Mouse (Mus musculus): ENCODE results near the gene Tchhl1. TPM values are rescaled to one million over a fixed set of nuclear protein-coding genes. Genes with fewer than 3 reads are reported as not detected.
"Not testable (repeated sequence)": the region's sequence is repeated elsewhere in the genome, so short reads cannot be mapped to it uniquely, and the experiment has no call there.

Tchhl1 gene
- polyA plus RNA-seq, 1 experiment from 2014 or later, result 0.28 TPM

DNA sequence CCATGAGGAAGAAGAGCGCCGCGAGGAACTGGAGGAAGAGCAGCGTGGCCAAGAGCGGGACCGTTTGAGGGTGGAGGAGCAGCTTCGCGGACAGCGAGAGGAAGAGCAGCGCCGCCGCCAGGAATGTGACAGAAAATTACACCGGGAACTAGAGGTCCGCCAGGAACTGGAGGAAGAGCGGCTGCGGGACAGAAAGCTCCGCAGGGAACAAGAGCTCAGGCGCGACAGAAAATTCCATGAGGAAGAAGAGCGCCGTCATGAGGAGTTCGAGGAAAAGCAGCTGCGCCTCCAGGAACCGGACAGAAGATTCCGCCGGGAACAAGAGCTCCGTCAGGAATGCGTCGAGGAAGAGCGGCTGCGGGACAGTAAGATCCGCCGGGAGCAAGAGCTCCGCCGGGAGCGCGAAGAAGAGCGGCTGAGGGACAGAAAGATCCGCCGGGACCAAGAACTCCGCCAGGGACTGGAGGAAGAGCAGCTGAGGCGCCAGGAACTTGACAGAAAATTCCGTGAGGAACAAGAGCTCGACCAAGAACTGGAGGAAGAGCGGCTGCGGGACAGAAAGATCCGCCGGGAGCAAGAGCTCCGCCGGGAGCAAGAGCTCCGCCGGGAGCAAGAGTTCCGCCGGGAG, 22.3 kb upstream of the Tchhl1 start:
- no peak for TF ChIP-seq CTCF (IDR thresholded peaks at IDR 0.05; ENCODE audit: low read depth)
- WGBS, result 2% methylated on average over 54 of the region's 54 CpGs
- Histone ChIP-seq H3K27me3 (ENCODE audit: insufficient read depth, low read length) (peaks cover 10% of the 10 kb centered on the region), H3K36me3 (ENCODE audit: insufficient read depth, low read length) (no peaks in the 10 kb centered on the region), H3K9me3 (replicated peaks; ENCODE audit: low read length) (no peaks in the 10 kb centered on the region), H3K4me2 (ENCODE audit: low read length) (peak overlapping the region; percentile 94), H3K27ac (no peak overlapping the region; the same call in 1 of the 2 replicates), H3K4me3 (replicated peaks; ENCODE audit: low read depth, low read length) (peak overlapping the region; percentile 47), H3K4me1 (replicated peaks; ENCODE audit: insufficient read depth, low read length) (peaks cover 9% of the 10 kb centered on the region), H3K9ac (ENCODE audit: low read depth, low read length) (peak overlapping the region; percentile 57)
- DNase-seq (ENCODE audit: low spot score) (peak; percentile 79), ATAC-seq (replicated peaks; ENCODE audit: low FRiP score, low read depth) (no peak)

DNA sequence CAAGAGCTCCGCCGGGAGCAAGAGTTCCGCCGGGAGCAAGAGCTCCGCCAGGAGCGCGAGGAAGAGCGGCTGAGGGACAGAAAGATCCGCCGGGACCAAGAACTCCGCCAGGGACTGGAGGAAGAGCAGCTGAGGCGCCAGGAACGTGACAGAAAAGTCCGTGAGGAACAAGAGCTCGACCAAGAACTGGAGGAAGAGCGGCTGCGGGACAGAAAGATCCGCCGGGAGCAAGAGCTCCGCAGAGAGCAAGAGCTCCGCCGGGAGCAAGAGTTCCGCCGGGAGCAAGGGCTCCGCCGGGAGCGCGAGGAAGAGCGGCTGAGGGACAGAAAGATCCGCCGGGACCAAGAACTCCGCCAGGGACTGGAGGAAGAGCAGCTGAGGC, 21.8 kb upstream of the Tchhl1 start:
- H3K4me1 ChIP-seq (replicated peaks; ENCODE audit: insufficient read depth, low read length); H3K36me3 ChIP-seq (ENCODE audit: insufficient read depth, low read length); H3K9me3 ChIP-seq (replicated peaks; ENCODE audit: low read length); H3K27me3 ChIP-seq (ENCODE audit: insufficient read depth, low read length); DNase-seq (ENCODE audit: low spot score); ATAC-seq (replicated peaks; ENCODE audit: low FRiP score, low read depth): not testable (repeated sequence)
- under 1% methylated on average over 32 of the region's 32 CpGs for WGBS
- peak overlapping the region; percentile 94 for H3K4me2 ChIP-seq (ENCODE audit: low read length)
- peak overlapping the region; percentile 57 for H3K9ac ChIP-seq (ENCODE audit: low read depth, low read length)
- H3K27ac ChIP-seq, result peak overlapping the region; percentile 75
- H3K4me3 ChIP-seq (replicated peaks; ENCODE audit: low read depth, low read length), result peak overlapping the region; percentile 47

DNA sequence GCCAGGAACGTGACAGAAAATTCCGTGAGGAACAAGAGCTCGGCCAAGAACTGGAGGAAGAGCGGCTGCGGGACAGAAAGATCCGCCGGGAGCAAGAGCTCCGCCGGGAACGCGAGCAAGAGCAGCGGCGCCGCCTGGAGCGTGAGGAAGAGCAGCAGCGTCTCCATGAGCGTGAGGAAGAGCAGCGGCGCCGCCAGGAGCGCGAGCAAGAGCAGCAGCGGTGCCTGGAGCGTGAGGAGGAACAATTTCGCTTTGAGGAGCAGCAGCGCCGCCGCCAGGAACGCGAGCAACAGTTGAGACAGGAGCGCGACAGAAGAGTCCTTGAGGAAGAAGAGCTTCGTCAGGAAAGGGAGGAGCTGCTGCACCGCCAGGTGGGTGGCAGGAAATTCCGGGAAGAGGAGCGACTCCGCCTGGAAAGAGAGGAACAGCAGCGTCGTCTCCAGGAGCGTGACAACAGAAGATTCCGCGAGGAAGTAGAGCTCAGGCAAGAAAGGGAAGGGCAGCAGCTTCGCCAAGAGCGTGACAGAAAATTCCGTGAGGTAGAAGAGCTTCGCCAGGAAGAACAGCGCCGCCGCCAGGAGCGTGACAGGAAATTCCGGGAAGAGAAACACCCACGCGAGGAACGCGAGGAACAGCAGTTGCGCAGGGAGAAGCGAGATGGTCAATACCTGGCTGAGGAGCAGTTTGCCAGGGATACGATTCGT, 21.3 kb upstream of the Tchhl1 start:
- under 1% methylated on average over 59 of the region's 59 CpGs for WGBS
- DNase-seq (ENCODE audit: low spot score) (peak; percentile 83), ATAC-seq (replicated peaks; ENCODE audit: low FRiP score, low read depth) (peak; percentile 57)
- peak; percentile 41 for TF ChIP-seq CTCF (IDR thresholded peaks at IDR 0.05; ENCODE audit: low read depth)
- H3K36me3 ChIP-seq (ENCODE audit: insufficient read depth, low read length), result no peaks in the 10 kb centered on the region
- H3K9ac ChIP-seq (ENCODE audit: low read depth, low read length), result peak overlapping the region; percentile 57
- peaks cover 9% of the 10 kb centered on the region for H3K4me1 ChIP-seq (replicated peaks; ENCODE audit: insufficient read depth, low read length)
- peak overlapping the region; percentile 94 for H3K4me2 ChIP-seq (ENCODE audit: low read length)
- peak overlapping the region; percentile 75 for H3K27ac ChIP-seq
- no peaks in the 10 kb centered on the region for H3K9me3 ChIP-seq (replicated peaks; ENCODE audit: low read length)
- H3K27me3 ChIP-seq (ENCODE audit: insufficient read depth, low read length), result peaks cover 9% of the 10 kb centered on the region
- H3K4me3 ChIP-seq (replicated peaks; ENCODE audit: low read depth, low read length), result peak overlapping the region; percentile 47

DNA sequence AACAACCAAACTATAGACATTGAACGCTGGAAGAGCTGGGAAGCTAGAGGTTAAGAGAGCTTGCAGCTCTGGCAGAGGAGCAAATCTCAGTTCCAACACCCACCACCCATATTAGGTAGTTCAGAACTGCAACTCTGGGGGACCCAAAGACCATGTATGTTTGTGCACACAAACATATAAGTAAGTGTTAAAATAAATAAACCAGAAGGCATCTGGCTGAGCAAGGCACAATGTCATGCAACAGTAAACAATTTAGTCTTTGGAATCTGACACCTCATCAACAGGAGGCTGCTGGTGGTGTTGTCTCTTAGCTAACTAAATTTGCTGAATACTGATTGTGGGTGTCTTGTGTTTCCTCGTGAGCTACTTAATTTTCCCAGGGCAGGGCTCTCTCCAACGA, 2.0 kb upstream of the Tchhl1 start:
- no peak for DNase-seq (ENCODE audit: low spot score)
- Histone ChIP-seq H3K4me2 (ENCODE audit: low read length) (no peak overlapping the region), H3K9me3 (replicated peaks; ENCODE audit: low read length) (no peaks in the 10 kb centered on the region), H3K4me3 (replicated peaks; ENCODE audit: low read depth, low read length) (no peak overlapping the region), H3K9ac (ENCODE audit: low read depth, low read length) (no peak overlapping the region), H3K4me1 (replicated peaks; ENCODE audit: insufficient read depth, low read length) (no peaks in the 10 kb centered on the region), H3K36me3 (ENCODE audit: insufficient read depth, low read length) (no peaks in the 10 kb centered on the region), H3K27me3 (ENCODE audit: insufficient read depth, low read length) (no peaks in the 10 kb centered on the region), H3K27ac (no peak overlapping the region)
- WGBS, result 61% methylated on average over 3 of the region's 3 CpGs
- TF ChIP-seq CTCF (IDR thresholded peaks at IDR 0.05; ENCODE audit: low read depth), result no peak
- no peak for ATAC-seq (replicated peaks; ENCODE audit: low FRiP score, low read depth)

DNA sequence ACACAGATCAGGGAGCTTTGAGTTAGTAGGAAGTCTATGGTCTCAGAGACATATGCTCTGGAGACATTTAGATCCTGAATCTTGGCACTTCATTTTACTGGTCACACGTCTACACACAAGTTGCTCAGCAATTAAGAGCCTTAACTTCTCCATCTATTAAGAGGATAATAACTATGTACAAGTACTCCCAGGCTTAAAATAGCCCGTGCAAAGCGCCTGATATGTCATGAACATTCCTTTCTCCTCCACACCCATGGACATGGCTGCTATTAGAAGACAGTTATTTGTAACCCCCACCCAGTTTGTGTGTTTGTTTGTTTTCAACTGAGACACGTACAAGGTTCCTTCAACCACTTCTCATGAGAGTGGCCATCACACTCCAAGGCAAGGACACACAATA, 1.4 kb upstream of the Tchhl1 start:
- H3K9me3 ChIP-seq (replicated peaks; ENCODE audit: low read length), result no peaks in the 10 kb centered on the region
- no peak overlapping the region for H3K9ac ChIP-seq (ENCODE audit: low read depth, low read length)
- H3K36me3 ChIP-seq (ENCODE audit: insufficient read depth, low read length), result no peaks in the 10 kb centered on the region
- no peak overlapping the region for H3K4me3 ChIP-seq (replicated peaks; ENCODE audit: low read depth, low read length)
- H3K27ac ChIP-seq, result no peak overlapping the region
- H3K4me2 ChIP-seq (ENCODE audit: low read length), result no peak overlapping the region
- WGBS, result 75% methylated on average over 4 of the region's 4 CpGs
- no peaks in the 10 kb centered on the region for H3K27me3 ChIP-seq (ENCODE audit: insufficient read depth, low read length)
- H3K4me1 ChIP-seq (replicated peaks; ENCODE audit: insufficient read depth, low read length), result no peaks in the 10 kb centered on the region
- ATAC-seq (replicated peaks; ENCODE audit: low FRiP score, low read depth) (no peak), DNase-seq (ENCODE audit: low spot score) (no peak)
- TF ChIP-seq CTCF (IDR thresholded peaks at IDR 0.05; ENCODE audit: low read depth), result no peak

DNA sequence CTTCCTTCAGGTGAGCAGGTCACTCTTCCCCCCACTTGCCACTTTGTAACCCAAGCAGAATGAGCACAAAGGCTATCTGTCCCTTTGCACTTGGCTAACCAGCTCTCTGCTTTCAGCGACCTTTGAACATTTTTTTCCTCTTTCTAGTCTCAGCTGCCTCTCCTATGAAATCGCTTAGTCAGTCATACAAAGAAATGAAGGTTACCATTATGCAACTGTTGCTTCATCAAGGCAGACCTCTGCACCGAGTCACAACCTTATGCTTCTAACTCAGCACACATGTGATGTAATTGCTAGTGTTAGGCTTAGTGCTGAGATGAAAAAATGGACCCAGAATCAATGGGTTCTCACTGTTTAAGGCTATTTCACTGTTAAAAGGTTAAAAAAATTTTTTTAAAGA, 1.1 kb downstream of the Tchhl1 start:
- DNase-seq (ENCODE audit: low spot score), result peak; percentile 25
- TF ChIP-seq CTCF (IDR thresholded peaks at IDR 0.05; ENCODE audit: low read depth), result no peak
- Histone ChIP-seq H3K27ac (no peak overlapping the region), H3K9ac (ENCODE audit: low read depth, low read length) (no peak overlapping the region), H3K9me3 (replicated peaks; ENCODE audit: low read length) (no peaks in the 10 kb centered on the region), H3K4me2 (ENCODE audit: low read length) (no peak overlapping the region), H3K4me3 (replicated peaks; ENCODE audit: low read depth, low read length) (no peak overlapping the region), H3K27me3 (ENCODE audit: insufficient read depth, low read length) (no peaks in the 10 kb centered on the region), H3K4me1 (replicated peaks; ENCODE audit: insufficient read depth, low read length) (no peaks in the 10 kb centered on the region), H3K36me3 (ENCODE audit: insufficient read depth, low read length) (no peaks in the 10 kb centered on the region)
- ATAC-seq (replicated peaks; ENCODE audit: low FRiP score, low read depth), result peak; percentile 86
- 69% methylated on average over 3 of the region's 3 CpGs for WGBS

All from kidney, postnatal 0 days (tissue).